Mouse (Mus musculus): Measurements from ENCODE around the gene Fyb2. TPM values are rescaled to one million over a fixed set of nuclear protein-coding genes. Genes with fewer than 3 reads are reported as not detected.

The Fyb2 gene
- total RNA-seq, 1 experiment, result 0.09 TPM

- no peak for DNase-seq (ENCODE audit: low read depth, low spot score)
- TF ChIP-seq HCFC1 (IDR thresholded peaks at IDR 0.05; ENCODE audit: borderline replicate concordance, insufficient read depth, low read length) (no peak), CHD2 (IDR thresholded peaks at IDR 0.05; ENCODE audit: low read depth, low read length) (no peak), MAFK (IDR thresholded peaks at IDR 0.05; ENCODE audit: insufficient read depth, low read depth, low read length) (no peak), ZNF384 (IDR thresholded peaks at IDR 0.05; ENCODE audit: low read depth, low read length) (no peak), ZC3H11A (IDR thresholded peaks at IDR 0.05; ENCODE audit: borderline replicate concordance, low read depth, low read length) (no peak)
- H3K9ac ChIP-seq (ENCODE audit: insufficient read depth, low read depth, low read length, poor library complexity, severe bottlenecking), result no peak overlapping the region
- no peaks in the 10 kb centered on the region for H3K4me1 ChIP-seq (ENCODE audit: control insufficient read depth in 2 of 2, insufficient read depth in 2 of 2, low read length in 2 of 2, poor library complexity in 1 of 2)
- no peaks in the 10 kb centered on the region for H3K9me3 ChIP-seq (ENCODE audit: control insufficient read depth, insufficient read depth, low read depth, low read length)
- in situ Hi-C loops (cut with MboI; ENCODE audit: low sequenced_read_pairs in 2 of 2, unreplicated experiment in 2 of 2), result no loop called here
- H3K27ac ChIP-seq (ENCODE audit: insufficient read depth, low read depth, low read length, poor library complexity, severe bottlenecking), result no peak overlapping the region
- H3K36me3 ChIP-seq (ENCODE audit: control insufficient read depth, insufficient read depth, low read length, poor library complexity, severe bottlenecking), result no peaks in the 10 kb centered on the region
- no peak overlapping the region for H3K4me3 ChIP-seq (ENCODE audit: insufficient read depth in 1 of 2, low read depth in 1 of 2, low read length in 2 of 2, poor library complexity in 1 of 2, severe bottlenecking in 1 of 2)
Measured at GRCm38 (mm10) chr4:105031104-105031503, 117.8 kb downstream of the Fyb2 start.

- no peak for DNase-seq (ENCODE audit: low read depth, low spot score)
Measured at GRCm38 (mm10) chr4:105033153-105033552, 119.9 kb downstream of the Fyb2 start.

GRCm38 (mm10) chr4:105034259-105034658 lies 121.0 kb downstream of the Fyb2 start:
- TF ChIP-seq HCFC1 (IDR thresholded peaks at IDR 0.05; ENCODE audit: borderline replicate concordance, insufficient read depth, low read length), result no peak
- in situ Hi-C loops (cut with MboI; ENCODE audit: low sequenced_read_pairs in 2 of 2, unreplicated experiment in 2 of 2), result no loop called here
- Histone ChIP-seq H3K36me3 (ENCODE audit: control insufficient read depth, insufficient read depth, low read length, poor library complexity, severe bottlenecking) (no peaks in the 10 kb centered on the region), H3K9me3 (ENCODE audit: control insufficient read depth, insufficient read depth, low read depth, low read length) (no peaks in the 10 kb centered on the region), H3K9ac (ENCODE audit: insufficient read depth, low read depth, low read length, poor library complexity, severe bottlenecking) (no peak overlapping the region), H3K27ac (ENCODE audit: insufficient read depth, low read depth, low read length, poor library complexity, severe bottlenecking) (no peak overlapping the region), H3K4me1 (ENCODE audit: control insufficient read depth in 2 of 2, insufficient read depth in 2 of 2, low read length in 2 of 2, poor library complexity in 1 of 2) (no peaks in the 10 kb centered on the region), H3K4me3 (ENCODE audit: insufficient read depth in 1 of 2, low read depth in 1 of 2, low read length in 2 of 2, poor library complexity in 1 of 2, severe bottlenecking in 1 of 2) (no peak overlapping the region)
- DNase-seq (ENCODE audit: low read depth, low spot score), result no peak

More at GRCm38 (mm10) chr4:105033153-105033552, 119.9 kb downstream of the Fyb2 start:
- H3K27ac ChIP-seq (ENCODE audit: insufficient read depth, low read depth, low read length, poor library complexity, severe bottlenecking), result no peak overlapping the region
- no peak overlapping the region for H3K9ac ChIP-seq (ENCODE audit: insufficient read depth, low read depth, low read length, poor library complexity, severe bottlenecking)
- H3K9me3 ChIP-seq (ENCODE audit: control insufficient read depth, insufficient read depth, low read depth, low read length), result no peaks in the 10 kb centered on the region
- no peak overlapping the region for H3K4me3 ChIP-seq (ENCODE audit: insufficient read depth in 1 of 2, low read depth in 1 of 2, low read length in 2 of 2, poor library complexity in 1 of 2, severe bottlenecking in 1 of 2)
- in situ Hi-C loops (cut with MboI; ENCODE audit: low sequenced_read_pairs in 2 of 2, unreplicated experiment in 2 of 2), result no loop called here
- TF ChIP-seq MAFK (IDR thresholded peaks at IDR 0.05; ENCODE audit: insufficient read depth, low read depth, low read length) (no peak), ZC3H11A (IDR thresholded peaks at IDR 0.05; ENCODE audit: borderline replicate concordance, low read depth, low read length) (no peak; the same call in 1 of the 2 replicates), ZNF384 (IDR thresholded peaks at IDR 0.05; ENCODE audit: low read depth, low read length) (no peak), CHD2 (IDR thresholded peaks at IDR 0.05; ENCODE audit: low read depth, low read length) (no peak), HCFC1 (IDR thresholded peaks at IDR 0.05; ENCODE audit: borderline replicate concordance, insufficient read depth, low read length) (no peak)
- no peaks in the 10 kb centered on the region for H3K4me1 ChIP-seq (ENCODE audit: control insufficient read depth in 2 of 2, insufficient read depth in 2 of 2, low read length in 2 of 2, poor library complexity in 1 of 2)
- no peaks in the 10 kb centered on the region for H3K36me3 ChIP-seq (ENCODE audit: control insufficient read depth, insufficient read depth, low read length, poor library complexity, severe bottlenecking)

GRCm38 (mm10) chr4:105050041-105050440 lies 136.8 kb downstream of the Fyb2 start:
- no peaks in the 10 kb centered on the region for H3K9me3 ChIP-seq (ENCODE audit: control insufficient read depth, insufficient read depth, low read depth, low read length)
- H3K4me1 ChIP-seq (ENCODE audit: control insufficient read depth in 2 of 2, insufficient read depth in 2 of 2, low read length in 2 of 2, poor library complexity in 1 of 2), result peaks cover 0 to 2% of the 10 kb centered on the region in 2 experiments; a peak in 1 of 4 replicates
- H3K27ac ChIP-seq (ENCODE audit: insufficient read depth, low read depth, low read length, poor library complexity, severe bottlenecking), result no peak overlapping the region
- no peaks in the 10 kb centered on the region for H3K36me3 ChIP-seq (ENCODE audit: control insufficient read depth, insufficient read depth, low read length, poor library complexity, severe bottlenecking)
- no peak for TF ChIP-seq ZC3H11A (IDR thresholded peaks at IDR 0.05; ENCODE audit: borderline replicate concordance, low read depth, low read length)
- no peak for TF ChIP-seq MAFK (IDR thresholded peaks at IDR 0.05; ENCODE audit: insufficient read depth, low read depth, low read length)
- no peak for TF ChIP-seq ZNF384 (IDR thresholded peaks at IDR 0.05; ENCODE audit: low read depth, low read length)
- no peak for TF ChIP-seq HCFC1 (IDR thresholded peaks at IDR 0.05; ENCODE audit: borderline replicate concordance, insufficient read depth, low read length)
- TF ChIP-seq CHD2 (IDR thresholded peaks at IDR 0.05; ENCODE audit: low read depth, low read length), result no peak
- no peak for DNase-seq (ENCODE audit: low read depth, low spot score)
- in situ Hi-C loops (cut with MboI; ENCODE audit: low sequenced_read_pairs in 2 of 2, unreplicated experiment in 2 of 2), result no loop called here
- H3K4me3 ChIP-seq (ENCODE audit: insufficient read depth in 1 of 2, low read depth in 1 of 2, low read length in 2 of 2, poor library complexity in 1 of 2, severe bottlenecking in 1 of 2), result no peak overlapping the region
- no peak overlapping the region for H3K9ac ChIP-seq (ENCODE audit: insufficient read depth, low read depth, low read length, poor library complexity, severe bottlenecking)

- TF ChIP-seq ZC3H11A (IDR thresholded peaks at IDR 0.05; ENCODE audit: borderline replicate concordance, low read depth, low read length), result no peak
- Histone ChIP-seq H3K4me1 (ENCODE audit: control insufficient read depth in 2 of 2, insufficient read depth in 2 of 2, low read length in 2 of 2, poor library complexity in 1 of 2) (no peaks in the 10 kb centered on the region), H3K9ac (ENCODE audit: insufficient read depth, low read depth, low read length, poor library complexity, severe bottlenecking) (no peak overlapping the region), H3K9me3 (ENCODE audit: control insufficient read depth, insufficient read depth, low read depth, low read length) (no peaks in the 10 kb centered on the region), H3K4me3 (ENCODE audit: insufficient read depth in 1 of 2, low read depth in 1 of 2, low read length in 2 of 2, poor library complexity in 1 of 2, severe bottlenecking in 1 of 2) (no peak overlapping the region), H3K27ac (ENCODE audit: insufficient read depth, low read depth, low read length, poor library complexity, severe bottlenecking) (no peak overlapping the region), H3K36me3 (ENCODE audit: control insufficient read depth, insufficient read depth, low read length, poor library complexity, severe bottlenecking) (no peaks in the 10 kb centered on the region)
- no peak for DNase-seq (ENCODE audit: low read depth, low spot score)
- in situ Hi-C loops (cut with MboI; ENCODE audit: low sequenced_read_pairs in 2 of 2, unreplicated experiment in 2 of 2), result no loop called here
Measured at GRCm38 (mm10) chr4:105051291-105051690, 138.0 kb downstream of the Fyb2 start.

Other genes with a start within 250 kb of the Fyb2 start
- 0.80 and 0.95 TPM in 2 replicates for gene C8b, start 147.1 kb upstream of the Fyb2 start, total RNA-seq (2012; rRNA removed)
- gene Gm17662, start 56.1 kb upstream of the Fyb2 start, total RNA-seq (2012; rRNA removed), result not detected in 2 replicates
- gene C8a, start 37.1 kb upstream of the Fyb2 start, total RNA-seq (2012; rRNA removed), result 0.22 and 0.26 TPM in 2 replicates
- gene Prkaa2, start 196.4 kb downstream of the Fyb2 start, total RNA-seq (2012; rRNA removed), result 3.9 and 4.3 TPM in 2 replicates
- gene Plpp3, start 243.9 kb downstream of the Fyb2 start, total RNA-seq (2012; rRNA removed), result 11.8 and 13.0 TPM in 2 replicates